Mouse (Mus musculus) C2C12 (cell line): ENCODE measurements around the gene Olfr1196.

Experiments
- CEBPB ChIP-seq: IDR thresholded peaks from one replicate; pipeline ENCODE4 v1.6.1; 2011; ENCODE audit warnings: low read depth, mild to moderate bottlenecking, control low read depth, moderate library complexity
- CTCF ChIP-seq: IDR thresholded peaks from one replicate; pipeline ENCODE4 v1.5.1; 2011; ENCODE audit not compliant: control insufficient read depth, insufficient read depth, insufficient read length
- FOSL1 ChIP-seq: IDR thresholded peaks from one replicate; pipeline ENCODE4 v1.8.0; 2011; ENCODE audit warnings: mild to moderate bottlenecking, low read length; ENCODE audit not compliant: poor library complexity, insufficient read depth, severe bottlenecking
- MAX ChIP-seq: IDR thresholded peaks from one replicate; pipeline ENCODE4 v1.6.1; 2011; ENCODE audit warnings: mild to moderate bottlenecking, control low read depth
- MYOD1 ChIP-seq: IDR thresholded peaks from one replicate; pipeline ENCODE4 v1.6.1; 2011; ENCODE audit warnings: low read depth; ENCODE audit not compliant: control insufficient read depth, insufficient read length
- MYOG ChIP-seq: IDR thresholded peaks from one replicate; pipeline ENCODE4 v1.6.1; 2011; ENCODE audit not compliant: control insufficient read depth, insufficient read length; ENCODE audit errors: extremely low read depth

GRCm38 (mm10) chr2:88751270-88751669 lies 46.9 kb upstream of the Olfr1196 start, which contains the start of gene Olfr1198:
- no peak for TF ChIP-seq CTCF
- TF ChIP-seq MYOG, result no peak
- TF ChIP-seq MAX, result no peak
- no peak for TF ChIP-seq MYOD1
- TF ChIP-seq CEBPB, result no peak
- TF ChIP-seq FOSL1, result no peak
